Mouse (Mus musculus): ENCODE data around the gene Baat. TPM values are rescaled to one million over a fixed set of nuclear protein-coding genes. Genes with fewer than 3 reads are reported as not detected.

Gene Baat
- polyA plus RNA-seq (2012; ENCODE audit: low replicate concordance): not detected in 2 replicates

GRCm38 (mm10) chr4:49506386-49506785, at the start of gene Baat:
Gene Baat, minus strand, starts transcription at chr4:49506557.

GRCm38 (mm10) chr4:49549383-49549782, 43.0 kb upstream of the Baat start, which contains the start of gene Aldob:
Gene Aldob, minus strand, starts transcription at chr4:49549546.

GRCm38 (mm10) chr4:49520572-49521340, 14.4 kb upstream of the Baat start, which contains the start of the genes Mrpl50 and Zfp189:
Gene Mrpl50, minus strand, starts transcription at chr4:49521093.
Gene Zfp189, plus strand, starts transcription at chr4:49521176.

GRCm38 (mm10) chr4:49473435-49474100, 32.8 kb downstream of the Baat start, which contains the start of gene Acnat1:
Gene Acnat1, minus strand, starts transcription at chr4:49473912.

Other genes starting within 250 kb of the Baat start
- not detected in 2 replicates for gene Acnat2, start 98.4 kb downstream of the Baat start, polyA plus RNA-seq (2012; ENCODE audit: low replicate concordance)
- 0.20 TPM in 1 of 2 replicates, not detected in the other for gene Acnat1, start 32.6 kb downstream of the Baat start, polyA plus RNA-seq (2012; ENCODE audit: low replicate concordance)
- 1.1 and 1.4 TPM in 2 replicates for gene Mrpl50, start 14.5 kb upstream of the Baat start, polyA plus RNA-seq (2012; ENCODE audit: low replicate concordance)
- gene Zfp189, start 14.6 kb upstream of the Baat start, polyA plus RNA-seq (2012; ENCODE audit: low replicate concordance): 1.3 and 1.8 TPM in 2 replicates
- gene Aldob, start 43.0 kb upstream of the Baat start, polyA plus RNA-seq (2012; ENCODE audit: low replicate concordance): not detected in 2 replicates
- 2.5 and 9.7 TPM in 2 replicates for gene Tmem246, start 91.3 kb upstream of the Baat start, polyA plus RNA-seq (2012; ENCODE audit: low replicate concordance)
- 25.3 and 54.3 TPM in 2 replicates for gene Rnf20, start 125.4 kb upstream of the Baat start, polyA plus RNA-seq (2012; ENCODE audit: low replicate concordance)
- not detected in 2 replicates for gene Ppp3r2, start 175.5 kb upstream of the Baat start, polyA plus RNA-seq (2012; ENCODE audit: low replicate concordance)

Measured in leukemia stem cell, adult 10-12 weeks (primary cell).